Mouse (Mus musculus): ENCODE measurements around the gene Erc2. TPM values are rescaled to one million over a fixed set of nuclear protein-coding genes. Genes with fewer than 3 reads are reported as not detected.

Erc2 gene
- polyA plus RNA-seq, 1 experiment from 2014 or later = 8.1 TPM

- ATAC-seq (ENCODE audit: insufficient number of reproducible peaks, insufficient read depth, low FRiP score, low TSS enrichment, low read depth) = no peak; the same call in 1 of the 2 replicates
- no peaks in the 10 kb centered on the region for H3K9me3 ChIP-seq
- peak overlapping the region; percentile 92 for H3K27ac ChIP-seq
- no peak overlapping the region for H3K4me2 ChIP-seq
- H3K4me3 ChIP-seq (replicated peaks) = no peak overlapping the region
- no peaks in the 10 kb centered on the region for H3K36me3 ChIP-seq
- no peaks in the 10 kb centered on the region for H3K27me3 ChIP-seq
- peaks cover 68% of the 10 kb centered on the region for H3K4me1 ChIP-seq (replicated peaks)
- no peak overlapping the region for H3K9ac ChIP-seq (replicated peaks)
- 19% methylated on average over 5 of the region's 5 CpGs for WGBS
Observed at GRCm38 (mm10) chr14:28467956-28468355, 845.7 kb downstream of the Erc2 start.

GRCm38 (mm10) chr14:28469696-28470095, 847.5 kb downstream of the Erc2 start:
- WGBS = 3% methylated on average over 4 of the region's 4 CpGs
- ATAC-seq (ENCODE audit: insufficient number of reproducible peaks, insufficient read depth, low FRiP score, low TSS enrichment, low read depth) = peak; percentile 50; the same call in 1 of the 2 replicates
- H3K4me3 ChIP-seq (replicated peaks) = no peak overlapping the region

DNA sequence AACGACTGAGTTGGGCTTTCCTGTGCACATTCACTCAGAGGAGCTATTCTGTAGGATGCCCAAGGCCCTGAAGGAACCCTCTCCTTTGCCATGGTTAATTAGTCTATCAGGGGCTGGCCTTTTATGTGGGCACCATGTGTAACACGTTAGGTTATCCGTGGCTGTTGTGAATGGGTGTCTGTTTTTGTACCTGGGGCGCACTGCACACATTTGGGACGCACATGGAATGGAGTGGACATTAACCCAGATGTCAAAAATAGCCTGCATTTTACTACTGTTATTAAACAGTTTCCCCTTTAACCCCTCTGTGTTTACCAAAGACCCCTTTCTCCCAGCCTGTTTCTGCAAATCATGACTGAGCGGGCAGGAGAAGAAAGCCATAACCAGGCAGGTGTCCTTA, 848.0 kb downstream of the Erc2 start:
- no peaks in the 10 kb centered on the region for H3K36me3 ChIP-seq
- 8% methylated on average over 6 of the region's 6 CpGs for WGBS
- no peaks in the 10 kb centered on the region for H3K9me3 ChIP-seq
- H3K27ac ChIP-seq = peak overlapping the region; percentile 77
- H3K27me3 ChIP-seq = no peaks in the 10 kb centered on the region
- peak overlapping the region; percentile 11; the same call in 1 of the 2 replicates for H3K4me2 ChIP-seq
- H3K4me3 ChIP-seq (replicated peaks) = no peak overlapping the region
- ATAC-seq (ENCODE audit: insufficient number of reproducible peaks, insufficient read depth, low FRiP score, low TSS enrichment, low read depth) = no peak
- peaks cover 72% of the 10 kb centered on the region for H3K4me1 ChIP-seq (replicated peaks)
- no peak overlapping the region for H3K9ac ChIP-seq (replicated peaks)

More at GRCm38 (mm10) chr14:28469696-28470095, 847.5 kb downstream of the Erc2 start:
- H3K27me3 ChIP-seq = no peaks in the 10 kb centered on the region
- no peaks in the 10 kb centered on the region for H3K9me3 ChIP-seq
- H3K4me2 ChIP-seq = peak overlapping the region; percentile 40
- peaks cover 72% of the 10 kb centered on the region for H3K4me1 ChIP-seq (replicated peaks)
- no peak overlapping the region for H3K9ac ChIP-seq (replicated peaks)
- H3K36me3 ChIP-seq = no peaks in the 10 kb centered on the region
- H3K27ac ChIP-seq = peak overlapping the region; percentile 84

GRCm38 (mm10) chr14:28475012-28475411, 852.8 kb downstream of the Erc2 start:
- no peak for ATAC-seq (ENCODE audit: insufficient number of reproducible peaks, insufficient read depth, low FRiP score, low TSS enrichment, low read depth)
- H3K9ac ChIP-seq (replicated peaks) = no peak overlapping the region
- no peak overlapping the region for H3K4me3 ChIP-seq (replicated peaks)
- H3K36me3 ChIP-seq = no peaks in the 10 kb centered on the region
- 31% methylated on average over 3 of the region's 3 CpGs for WGBS
- H3K9me3 ChIP-seq = no peaks in the 10 kb centered on the region
- peaks cover 35% of the 10 kb centered on the region for H3K4me1 ChIP-seq (replicated peaks)
- no peak overlapping the region for H3K4me2 ChIP-seq
- H3K27me3 ChIP-seq = no peaks in the 10 kb centered on the region
- no peak overlapping the region for H3K27ac ChIP-seq

GRCm38 (mm10) chr14:28475421-28475820, 853.2 kb downstream of the Erc2 start:
- Histone ChIP-seq H3K36me3 (no peaks in the 10 kb centered on the region), H3K27ac (no peak overlapping the region), H3K27me3 (no peaks in the 10 kb centered on the region), H3K4me3 (replicated peaks) (no peak overlapping the region), H3K4me2 (no peak overlapping the region), H3K9ac (replicated peaks) (no peak overlapping the region), H3K9me3 (no peaks in the 10 kb centered on the region), H3K4me1 (replicated peaks) (peaks cover 31% of the 10 kb centered on the region)
- ATAC-seq (ENCODE audit: insufficient number of reproducible peaks, insufficient read depth, low FRiP score, low TSS enrichment, low read depth) = no peak
- 18% methylated on average over 7 of the region's 7 CpGs for WGBS

DNA sequence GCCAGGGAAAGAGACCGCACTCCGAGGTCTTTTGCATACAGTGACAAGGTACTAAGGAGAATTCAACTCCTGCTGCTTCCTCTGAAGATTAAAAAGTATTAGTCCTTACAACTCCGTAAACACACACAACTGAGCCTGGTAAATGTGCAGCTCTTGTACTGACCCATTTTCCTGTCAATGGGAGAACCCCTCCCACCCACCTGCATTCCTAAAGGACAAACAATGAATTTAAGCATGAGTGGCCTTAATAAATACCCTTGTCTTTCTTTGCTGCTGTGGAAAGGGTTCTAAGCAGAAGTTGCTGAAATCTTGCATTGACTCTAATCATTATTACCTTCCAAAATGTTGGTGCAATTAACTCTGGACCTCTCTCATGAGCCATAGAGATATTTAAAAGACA, 854.5 kb downstream of the Erc2 start:
- Histone ChIP-seq H3K4me2 (no peak overlapping the region), H3K36me3 (no peaks in the 10 kb centered on the region), H3K9me3 (no peaks in the 10 kb centered on the region), H3K4me3 (replicated peaks) (no peak overlapping the region), H3K4me1 (replicated peaks) (peaks cover 20% of the 10 kb centered on the region), H3K27ac (no peak overlapping the region), H3K9ac (replicated peaks) (no peak overlapping the region), H3K27me3 (no peaks in the 10 kb centered on the region)
- 76% methylated on average over 3 of the region's 3 CpGs for WGBS
- ATAC-seq (ENCODE audit: insufficient number of reproducible peaks, insufficient read depth, low FRiP score, low TSS enrichment, low read depth) = no peak

DNA sequence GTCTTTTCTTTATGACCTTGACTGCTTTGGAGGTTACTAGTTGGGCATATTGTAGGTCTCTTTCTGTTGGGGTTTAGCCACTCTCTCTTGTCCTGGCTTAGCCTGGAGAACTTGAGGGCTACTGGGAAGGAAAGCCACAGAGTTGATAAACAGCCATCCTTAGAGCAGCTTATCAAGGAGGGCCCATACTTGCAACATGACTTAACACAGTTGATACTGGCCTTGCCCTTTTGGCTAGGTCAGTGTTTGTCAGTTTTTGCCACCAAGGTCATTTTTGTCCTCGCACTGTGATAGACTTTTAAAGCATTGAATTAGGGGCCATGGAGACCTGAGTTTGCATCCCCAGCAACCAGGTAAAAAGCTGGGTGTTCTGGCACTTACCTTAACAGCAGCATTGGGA, 858.6 kb downstream of the Erc2 start:
- H3K27ac ChIP-seq = no peak overlapping the region
- 94% methylated on average over 1 of the region's 1 CpGs for WGBS
- H3K9ac ChIP-seq (replicated peaks) = no peak overlapping the region
- no peaks in the 10 kb centered on the region for H3K9me3 ChIP-seq
- H3K27me3 ChIP-seq = no peaks in the 10 kb centered on the region
- no peak overlapping the region for H3K4me2 ChIP-seq
- H3K4me3 ChIP-seq (replicated peaks) = no peak overlapping the region
- ATAC-seq (ENCODE audit: insufficient number of reproducible peaks, insufficient read depth, low FRiP score, low TSS enrichment, low read depth) = no peak
- no peaks in the 10 kb centered on the region for H3K36me3 ChIP-seq
- H3K4me1 ChIP-seq (replicated peaks) = peaks cover 9% of the 10 kb centered on the region

- WGBS = 84% methylated on average over 4 of the region's 4 CpGs
- Histone ChIP-seq H3K27me3 (no peaks in the 10 kb centered on the region), H3K9ac (replicated peaks) (no peak overlapping the region), H3K36me3 (no peaks in the 10 kb centered on the region), H3K27ac (no peak overlapping the region), H3K4me1 (replicated peaks) (no peaks in the 10 kb centered on the region), H3K9me3 (no peaks in the 10 kb centered on the region), H3K4me3 (replicated peaks) (no peak overlapping the region), H3K4me2 (no peak overlapping the region)
- no peak for ATAC-seq (ENCODE audit: insufficient number of reproducible peaks, insufficient read depth, low FRiP score, low TSS enrichment, low read depth)
Observed at GRCm38 (mm10) chr14:28493806-28494205, 871.6 kb downstream of the Erc2 start.

DNA sequence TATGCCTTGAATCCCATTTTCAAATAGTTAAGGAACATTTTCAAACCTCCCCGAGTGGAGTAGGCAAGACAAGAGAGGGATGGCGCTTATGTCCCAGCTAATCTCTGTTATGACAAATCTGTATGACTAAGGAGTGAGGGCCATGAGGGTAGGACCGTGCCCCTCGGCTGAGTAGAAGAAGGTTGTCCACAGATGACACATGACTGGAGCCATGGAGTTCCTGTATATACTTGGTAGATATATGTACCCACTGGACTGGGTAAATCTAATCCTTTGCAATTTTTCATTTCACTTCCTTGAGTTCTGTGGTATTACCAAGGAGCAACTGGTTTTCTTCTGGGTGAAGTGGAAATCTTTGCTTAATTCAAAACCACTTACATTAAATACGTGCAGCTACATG, 872.0 kb downstream of the Erc2 start:
- no peak overlapping the region for H3K27ac ChIP-seq
- H3K27me3 ChIP-seq = no peaks in the 10 kb centered on the region
- no peaks in the 10 kb centered on the region for H3K4me1 ChIP-seq (replicated peaks)
- H3K36me3 ChIP-seq = no peaks in the 10 kb centered on the region
- no peak overlapping the region for H3K4me2 ChIP-seq
- no peak overlapping the region for H3K9ac ChIP-seq (replicated peaks)
- H3K4me3 ChIP-seq (replicated peaks) = no peak overlapping the region
- no peak for ATAC-seq (ENCODE audit: insufficient number of reproducible peaks, insufficient read depth, low FRiP score, low TSS enrichment, low read depth)
- 90% methylated on average over 5 of the region's 5 CpGs for WGBS
- no peaks in the 10 kb centered on the region for H3K9me3 ChIP-seq

DNA sequence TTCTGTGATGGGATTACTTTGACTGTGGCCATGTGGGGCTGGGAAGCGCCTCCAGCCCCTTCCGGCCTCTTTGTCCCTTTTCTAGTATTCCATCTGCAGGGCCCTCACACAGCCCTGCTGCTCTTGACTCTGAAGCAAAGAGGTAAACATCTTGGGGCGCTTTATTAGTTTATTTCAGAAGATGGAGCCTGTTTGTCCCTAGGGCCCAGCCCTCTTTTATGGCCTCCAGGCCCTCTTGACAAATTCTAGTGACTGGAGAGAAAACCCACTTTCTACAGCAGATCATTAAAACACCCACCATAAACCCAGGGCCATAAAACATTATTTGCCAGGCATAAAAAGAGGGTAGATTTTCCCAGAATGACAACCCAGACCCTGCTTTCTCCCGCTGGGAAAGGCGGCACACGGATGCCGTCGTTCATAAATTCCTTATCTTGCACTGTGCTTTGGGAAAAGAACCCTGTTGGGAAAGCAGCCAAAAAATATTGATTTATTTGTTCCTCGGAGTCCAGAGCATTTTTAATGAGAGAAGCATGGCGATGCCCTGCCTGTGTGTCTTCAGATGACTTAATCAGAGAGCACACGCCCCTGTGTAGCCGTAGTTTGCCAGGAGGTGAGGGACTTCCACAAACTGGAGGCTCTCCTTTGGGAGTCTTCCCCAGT, 879.1 kb downstream of the Erc2 start:
- 14% methylated on average over 12 of the region's 12 CpGs for WGBS
- Histone ChIP-seq H3K4me1 (replicated peaks) (peaks cover 46% of the 10 kb centered on the region), H3K36me3 (no peaks in the 10 kb centered on the region), H3K27ac (peak overlapping the region; percentile 57), H3K4me3 (replicated peaks) (no peak overlapping the region), H3K4me2 (peak overlapping the region; percentile 2), H3K9ac (replicated peaks) (no peak overlapping the region; the same call in 1 of the 2 replicates), H3K27me3 (peaks cover 5% of the 10 kb centered on the region; the same call in 1 of the 2 replicates), H3K9me3 (no peaks in the 10 kb centered on the region)
- no peak for ATAC-seq (ENCODE audit: insufficient number of reproducible peaks, insufficient read depth, low FRiP score, low TSS enrichment, low read depth)

DNA sequence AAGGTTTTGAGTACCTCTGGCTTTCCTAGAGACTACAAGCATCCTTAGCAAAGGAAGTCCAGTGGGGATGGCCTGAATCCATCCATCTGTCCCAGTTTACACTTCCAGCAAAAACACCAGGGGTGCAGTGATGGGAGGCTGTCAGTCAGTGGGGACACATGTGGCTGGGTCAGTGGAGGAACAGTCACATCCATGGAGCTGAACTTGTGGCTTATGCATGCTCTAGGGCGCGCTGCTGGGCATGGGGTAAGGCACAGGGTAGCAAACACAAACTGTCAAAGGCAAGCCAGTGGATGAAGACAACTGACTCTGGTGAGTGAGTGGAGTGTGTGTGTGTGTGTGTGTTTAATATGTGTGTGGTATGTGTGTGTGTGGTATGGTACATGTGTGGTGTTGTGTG, 881.0 kb downstream of the Erc2 start:
- ATAC-seq (ENCODE audit: insufficient number of reproducible peaks, insufficient read depth, low FRiP score, low TSS enrichment, low read depth) = no peak
- peaks cover 5% of the 10 kb centered on the region; the same call in 1 of the 2 replicates for H3K27me3 ChIP-seq
- 0 out of 2 replicates have a peak, but pooled peaks cover 1% of the 10 kb centered on the region for H3K36me3 ChIP-seq
- no peaks in the 10 kb centered on the region for H3K9me3 ChIP-seq
- H3K27ac ChIP-seq = peak overlapping the region; percentile 12; the same call in 1 of the 2 replicates
- no peak overlapping the region for H3K4me3 ChIP-seq (replicated peaks)
- H3K4me2 ChIP-seq = peak overlapping the region; percentile 91
- peaks cover 46% of the 10 kb centered on the region for H3K4me1 ChIP-seq (replicated peaks)
- WGBS = 80% methylated on average over 2 of the region's 2 CpGs
- no peak overlapping the region for H3K9ac ChIP-seq (replicated peaks)
